ENCODE assay signal across 8 mouse cellular contexts in the genomic region with DNA sequence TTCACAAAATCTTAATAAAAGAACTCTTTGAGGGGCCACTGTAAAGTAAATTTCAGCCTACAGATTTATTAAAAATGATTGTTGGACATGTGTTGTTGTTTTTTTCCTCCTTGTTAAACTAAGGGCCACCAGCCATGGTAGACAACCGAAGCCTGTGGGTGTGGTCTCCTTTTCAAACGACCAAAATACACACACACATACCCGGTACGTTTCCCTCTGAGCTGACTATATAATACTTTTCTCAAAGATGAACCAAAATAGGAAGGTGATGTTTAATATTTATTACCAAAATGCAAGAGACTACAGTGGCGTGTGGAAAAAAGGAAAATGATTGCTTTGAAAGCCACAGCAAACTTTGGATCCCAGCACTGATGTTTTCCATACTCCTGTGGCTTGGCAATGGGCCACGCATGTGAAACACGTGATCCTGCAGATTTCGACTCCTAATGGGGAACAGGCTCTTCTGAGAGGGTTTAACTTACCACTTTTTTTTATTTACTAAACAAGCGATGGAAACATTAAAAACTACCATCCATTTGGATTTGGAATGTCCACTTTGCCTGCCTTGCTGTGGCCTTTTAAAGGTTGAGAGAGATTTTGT. TPM values are rescaled to one million over a fixed set of nuclear protein-coding genes. Genes with fewer than 3 reads are reported as not detected.
DNase-seq lines count a peak whose midpoint lies in the region; ATAC-seq lines count a peak whose summit lies in the region.

No protein-coding gene starts in this region.

- H3K9ac ChIP-seq in midbrain, embryonic 12.5 days (replicated peaks), result no peak overlapping the region
- H3K9ac ChIP-seq in lung, embryonic 15.5 days, result no peak overlapping the region

- H3K27ac ChIP-seq in midbrain, embryonic 12.5 days (replicated peaks), result no peak overlapping the region
- H3K27ac ChIP-seq in midbrain, embryonic 10.5 days (replicated peaks), result no peak overlapping the region
- peak overlapping the region; percentile 85 for H3K27ac ChIP-seq in lung, embryonic 15.5 days

- 0 out of 2 replicates have a peak overlapping the region, but pooled peaks have one; percentile 98 for H3K4me2 ChIP-seq in midbrain, embryonic 12.5 days (replicated peaks)
- H3K4me2 ChIP-seq in lung, embryonic 15.5 days, result peak overlapping the region; percentile 98

- H3K36me3 ChIP-seq in midbrain, embryonic 12.5 days, result no peaks in the 10 kb centered on the region
- H3K36me3 ChIP-seq in midbrain, embryonic 10.5 days, result no peaks in the 10 kb centered on the region
- H3K36me3 ChIP-seq in lung, embryonic 15.5 days, result no peaks in the 10 kb centered on the region

- H3K9me3 ChIP-seq in midbrain, embryonic 12.5 days, result no peaks in the 10 kb centered on the region
- H3K9me3 ChIP-seq in midbrain, embryonic 10.5 days (replicated peaks), result no peaks in the 10 kb centered on the region
- H3K9me3 ChIP-seq in lung, embryonic 15.5 days, result no peaks in the 10 kb centered on the region

- peaks cover 14% of the 10 kb centered on the region for H3K4me1 ChIP-seq in midbrain, embryonic 12.5 days
- peaks cover 40% of the 10 kb centered on the region for H3K4me1 ChIP-seq in midbrain, embryonic 10.5 days
- peaks cover 32% of the 10 kb centered on the region for H3K4me1 ChIP-seq in lung, embryonic 15.5 days

- H3K27me3 ChIP-seq in midbrain, embryonic 12.5 days, result peaks cover 31% of the 10 kb centered on the region
- H3K27me3 ChIP-seq in midbrain, embryonic 10.5 days (ENCODE audit: low read depth, poor library complexity, severe bottlenecking), result peaks cover 31% of the 10 kb centered on the region
- H3K27me3 ChIP-seq in lung, embryonic 15.5 days, result no peaks in the 10 kb centered on the region

- no peak overlapping the region for H3K4me3 ChIP-seq in midbrain, embryonic 12.5 days
- no peak overlapping the region for H3K4me3 ChIP-seq in midbrain, embryonic 10.5 days
- H3K4me3 ChIP-seq in lung, embryonic 15.5 days, result peak overlapping the region; percentile 76; the same call in 1 of the 2 replicates

- WGBS in midbrain, embryonic 12.5 days, result 70% methylated on average over 9 of the region's 9 CpGs
- WGBS in midbrain, embryonic 10.5 days, result 67% methylated on average over 9 of the region's 9 CpGs
- WGBS in lung, embryonic 15.5 days, result 19% methylated on average over 9 of the region's 9 CpGs

- DNase-seq in midbrain, embryonic 10.5 days (ENCODE audit: low spot score), result no peak
- peak; percentile 46 for DNase-seq in adrenal gland, postnatal 14 days
- peak; percentile 75 for DNase-seq in heart, adult 8-10 months (ENCODE audit: low spot score)
- peak; percentile 87 for DNase-seq in kidney, adult 9 months
- no peak for DNase-seq in layer of hippocampus, postnatal 10 days (ENCODE audit: low spot score in 2 of 2)
- no peak for DNase-seq in thymus, postnatal 36 days

- ATAC-seq in midbrain, embryonic 12.5 days (ENCODE audit: low FRiP score, low read depth), result no peak
- ATAC-seq in lung, embryonic 15.5 days (ENCODE audit: borderline replicate concordance, extremely low read depth, low FRiP score, low TSS enrichment), result no peak

RNA-seq across cellular contexts. Expression of gene Mylip, which starts 2.4 kb away (rescaled TPM):
- polyA plus RNA-seq in midbrain, embryonic 12.5 days (2016; fragmentation: Nextera tagmentation; extraction: Ambion mirVana), result 7.4 and 10.5 TPM in 2 replicates
- 4.6 and 5.9 TPM in 2 replicates for polyA plus RNA-seq in midbrain, embryonic 10.5 days (2016; fragmentation: Nextera tagmentation; extraction: Ambion mirVana)
- 22.7 and 32.0 TPM in 2 replicates for total RNA-seq in adrenal gland, postnatal 14 days (2021)
- total RNA-seq in heart, adult 8-10 months (2022), result 10 to 100 TPM; 14.3 to 28.1 (median 19.6) TPM
- polyA plus RNA-seq in lung, embryonic 15.5 days (2015; fragmentation: Nextera tagmentation; extraction: Ambion mirVana), result 7.1 and 8.0 TPM in 2 replicates
- total RNA-seq in layer of hippocampus, postnatal 10 days (2021), result 10 to 100 TPM; 26.1 to 31.4 TPM

Comparison
In these comparisons a context has a peak if more than half of its experiments do, and no peak if none do; other contexts are left out.
1. DNase-seq: peak in adrenal gland, postnatal 14 days (single experiment), heart, adult 8-10 months (single experiment) and kidney, adult 9 months (single experiment); none in midbrain, embryonic 10.5 days (single experiment), layer of hippocampus, postnatal 10 days (0 of 2) and thymus, postnatal 36 days (0 of 2).